ENCODE assay signal across 8 mouse cellular contexts in genomic region chr12:15816740-15817178, GRCm38 (mm10). TPM values are rescaled to one million over a fixed set of nuclear protein-coding genes. Genes with fewer than 3 reads are reported as not detected.
DNase-seq lines count a peak whose midpoint lies in the region; ATAC-seq lines count a peak whose summit lies in the region.

Gene Trib2, minus strand, starts transcription at chr12:15816922.

- no peaks in the 10 kb centered on the region for H3K27me3 ChIP-seq in hindbrain, embryonic 13.5 days

- under 1% methylated on average over 50 of the region's 50 CpGs for WGBS in hindbrain, embryonic 13.5 days

- peak; percentile 90 for DNase-seq in R1 (ENCODE audit: low read depth, low spot score)
- DNase-seq in cerebellum, postnatal 14 days, result peak; percentile 91 to 92
- peak; percentile 68 to 83 for DNase-seq in frontal cortex, postnatal 25 days (ENCODE audit: low spot score in 2 of 2)
- peak; percentile 87 for DNase-seq in left cerebral cortex, adult 11 months (ENCODE audit: low spot score)
- DNase-seq in lung, postnatal 36 days, result peak; percentile 94
- DNase-seq in retina, postnatal 1 day, result peak; percentile 98
- DNase-seq in thymus, postnatal 4 days, result peak; percentile 96

- H3K27ac ChIP-seq in hindbrain, embryonic 13.5 days, result peak within 1 kb of the TSS; percentile 99

- no peaks in the 10 kb centered on the region for H3K36me3 ChIP-seq in hindbrain, embryonic 13.5 days

- peak; percentile 91 for ATAC-seq in hindbrain, embryonic 13.5 days (ENCODE audit: low FRiP score)

- peak within 1 kb of the TSS; percentile 98 for H3K9ac ChIP-seq in hindbrain, embryonic 13.5 days

- H3K9me3 ChIP-seq in hindbrain, embryonic 13.5 days, result no peaks in the 10 kb centered on the region

- peak within 1 kb of the TSS; percentile 88 for H3K4me3 ChIP-seq in hindbrain, embryonic 13.5 days

- peak within 1 kb of the TSS; percentile 86 for H3K4me2 ChIP-seq in hindbrain, embryonic 13.5 days

- H3K4me1 ChIP-seq in hindbrain, embryonic 13.5 days (replicated peaks), result peaks cover 17% of the 10 kb centered on the region

RNA-seq across cellular contexts. Expression of gene Trib2, which starts in this region (rescaled TPM):
- polyA plus RNA-seq in hindbrain, embryonic 13.5 days (2015; fragmentation: Nextera tagmentation; extraction: Ambion mirVana), result 128 and 135 TPM in 2 replicates

Comparison
In these comparisons a context has a peak if more than half of its experiments do, and no peak if none do; other contexts are left out.
1. Peak in every context shown above with its lines: DNase-seq, ATAC-seq, H3K4me3 ChIP-seq and H3K27ac ChIP-seq.